Mouse (Mus musculus) retina, postnatal 7 days (tissue): Measurements from ENCODE around the gene Hsd17b2.
A peak's percentile ranks its signal among the peaks of the same experiment; 100 is the strongest.

Source experiments
- DNase-seq: peaks from one replicate; pipeline ENCODE4 v3.0.0-alpha.2; 2012; ENCODE audit warnings: low read depth, low spot score

Gene Hsd17b2

GRCm38 (mm10) chr8:117772597-117772996, 70.9 kb downstream of the Hsd17b2 start:
- DNase-seq = no peak

- no peak for DNase-seq
Observed at GRCm38 (mm10) chr8:117775626-117776025, 73.9 kb downstream of the Hsd17b2 start.

GRCm38 (mm10) chr8:117776075-117776474, 74.4 kb downstream of the Hsd17b2 start:
- DNase-seq = no peak

GRCm38 (mm10) chr8:117778531-117779322, 77.0 kb downstream of the Hsd17b2 start:
- no peak for DNase-seq

- DNase-seq = no peak
Observed at GRCm38 (mm10) chr8:117779344-117779743, 77.6 kb downstream of the Hsd17b2 start.

GRCm38 (mm10) chr8:117781375-117782129, 79.8 kb downstream of the Hsd17b2 start:
- DNase-seq = no peak

GRCm38 (mm10) chr8:117783021-117783420, 81.3 kb downstream of the Hsd17b2 start:
- no peak for DNase-seq

- no peak for DNase-seq
Observed at GRCm38 (mm10) chr8:117786428-117786827, 84.7 kb downstream of the Hsd17b2 start.

GRCm38 (mm10) chr8:117792616-117793144, 91.0 kb downstream of the Hsd17b2 start:
- DNase-seq = no peak

- DNase-seq = no peak
Observed at GRCm38 (mm10) chr8:117794581-117794980, 92.9 kb downstream of the Hsd17b2 start.

- DNase-seq = no peak
Observed at GRCm38 (mm10) chr8:117796464-117796863, 94.8 kb downstream of the Hsd17b2 start.

- DNase-seq = no peak
Observed at GRCm38 (mm10) chr8:117798066-117798465, 96.4 kb downstream of the Hsd17b2 start.

GRCm38 (mm10) chr8:117801443-117802298, 100.0 kb downstream of the Hsd17b2 start, which contains the start of gene Mphosph6:
Mphosph6 (minus strand) TSS chr8:117801943.
- peak; percentile 97 for DNase-seq

- no peak for DNase-seq
Observed at GRCm38 (mm10) chr8:117802299-117802689, 100.6 kb downstream of the Hsd17b2 start.

- no peak for DNase-seq
Observed at GRCm38 (mm10) chr8:117805419-117805818, 103.7 kb downstream of the Hsd17b2 start.
